Mouse (Mus musculus): ENCODE measurements around the gene Tnfrsf25.

DNA sequence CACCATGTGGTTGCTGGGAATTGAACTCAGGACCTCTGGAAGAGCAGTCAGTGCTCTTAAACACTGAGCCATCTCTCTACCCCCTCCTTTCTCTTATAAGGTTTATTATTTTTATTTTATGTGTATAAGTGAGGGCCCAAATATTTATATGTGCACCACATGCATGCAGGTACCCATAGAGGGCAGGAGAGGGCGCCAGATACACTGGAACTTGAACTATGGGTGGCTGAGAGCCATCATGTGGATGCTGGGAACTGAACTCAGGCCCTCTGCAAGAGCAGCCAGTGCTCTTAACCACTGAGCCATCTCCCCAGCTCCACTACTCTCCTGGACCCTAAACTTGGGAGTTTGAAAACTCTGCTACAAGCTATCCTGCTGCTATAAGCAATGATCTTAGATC is 27.9 kb downstream of the Tnfrsf25 start:
- TF ChIP-seq CTCF (conservative IDR thresholded peaks at IDR 0.05 in 1 of 2, IDR thresholded peaks at IDR 0.05 in 1 of 2; ENCODE audit: low read depth in 2 of 2, low read length in 2 of 2) (peak in 1 of 2 experiments; percentile 18; a peak in 1 of 4 replicates), TCF12 (IDR thresholded peaks at IDR 0.05; ENCODE audit: low read depth, low read length) (no peak), POLR2A (IDR thresholded peaks at IDR 0.05; ENCODE audit: low read depth, low read length) (no peak), CHD2 (IDR thresholded peaks at IDR 0.05; ENCODE audit: low read length) (no peak), MAFK (IDR thresholded peaks at IDR 0.05; ENCODE audit: insufficient replicate concordance, low read length) (no peak), EP300 (IDR thresholded peaks at IDR 0.05; ENCODE audit: low read length) (no peak), KAT2A (IDR thresholded peaks at IDR 0.05; ENCODE audit: insufficient replicate concordance, low read length) (no peak), BHLHE40 (IDR thresholded peaks at IDR 0.05; ENCODE audit: low read depth, low read length) (no peak), ETS1 (conservative IDR thresholded peaks at IDR 0.05; ENCODE audit: low read depth, low read length) (no peak), MAX (IDR thresholded peaks at IDR 0.05; ENCODE audit: low read length) (no peak), ZC3H11A (IDR thresholded peaks at IDR 0.05; ENCODE audit: low read depth, low read length) (no peak), HCFC1 (IDR thresholded peaks at IDR 0.05; ENCODE audit: low read depth, low read length) (no peak)
